Mouse (Mus musculus): ENCODE measurements around the gene Gm14399. TPM values are rescaled to one million over a fixed set of nuclear protein-coding genes. Genes with fewer than 3 reads are reported as not detected.

The Gm14399 gene
- 8.0 and 13.2 TPM in 2 replicates for polyA plus RNA-seq (2015; fragmentation: Nextera tagmentation; extraction: Ambion mirVana)

GRCm38 (mm10) chr2:175141993-175142295 lies at the start of gene Gm14399:
Gene Gm14399 (minus strand): TSS chr2:175142012.

DNA sequence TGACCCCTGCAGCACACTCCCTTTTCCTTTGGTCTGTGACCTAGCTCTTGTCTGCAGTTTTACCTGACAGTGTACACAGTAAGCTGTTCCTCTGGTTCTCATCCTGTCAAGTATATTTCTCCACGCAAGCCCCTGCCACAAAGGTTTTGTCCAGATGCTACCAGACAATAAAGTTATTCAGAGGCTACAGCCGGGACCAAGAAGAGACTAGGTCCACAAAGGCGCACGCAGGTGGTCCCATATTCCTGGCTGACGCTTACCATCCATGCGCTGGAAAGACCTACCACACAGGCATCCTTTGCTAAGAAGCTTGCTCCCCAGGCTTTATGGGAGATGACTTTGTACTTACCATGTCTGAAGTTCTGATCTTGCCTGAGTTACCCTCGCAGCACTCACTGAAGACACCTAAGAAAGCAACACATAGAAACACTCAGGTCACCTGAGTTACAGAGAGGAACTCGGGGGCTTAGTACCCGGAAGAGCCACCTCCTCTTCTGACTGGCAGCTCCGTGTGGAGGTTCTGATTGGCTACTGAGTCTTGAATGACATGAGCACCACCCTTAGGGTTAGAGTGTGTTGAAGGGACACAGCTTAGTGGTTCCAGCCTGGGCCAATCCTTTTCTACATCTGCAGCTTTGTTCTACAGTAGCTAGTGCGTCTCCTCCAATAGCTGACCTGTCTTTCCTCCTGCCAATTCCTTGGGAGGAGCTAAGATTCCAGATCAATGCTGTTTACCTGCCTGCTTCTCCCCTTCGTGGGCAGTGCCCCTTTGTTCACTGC lies 33.8 kb upstream of the Gm14399 start, which contains the start of gene Gm14443:
Gm14443 (minus strand) TSS at position 471 of the 780 bp plus-strand sequence.

Other genes starting within 250 kb of the Gm14399 start
- gene Gm14444, start 131.8 kb downstream of the Gm14399 start, polyA plus RNA-seq (2015; fragmentation: Nextera tagmentation; extraction: Ambion mirVana): 0.22 and 0.26 TPM in 2 replicates
- gene Gm14393, start 74.2 kb downstream of the Gm14399 start, polyA plus RNA-seq (2015; fragmentation: Nextera tagmentation; extraction: Ambion mirVana): 2.3 and 6.3 TPM in 2 replicates
- gene Gm14443, start 33.9 kb upstream of the Gm14399 start, polyA plus RNA-seq (2015; fragmentation: Nextera tagmentation; extraction: Ambion mirVana): 0.28 and 0.55 TPM in 2 replicates
- 2.2 and 6.0 TPM in 2 replicates for gene Gm14391, start 64.9 kb upstream of the Gm14399 start, polyA plus RNA-seq (2015; fragmentation: Nextera tagmentation; extraction: Ambion mirVana)
- not detected in 2 replicates for gene Gm14440, start 133.1 kb upstream of the Gm14399 start, polyA plus RNA-seq (2015; fragmentation: Nextera tagmentation; extraction: Ambion mirVana)
- gene Gm4631, start 196.2 kb upstream of the Gm14399 start, polyA plus RNA-seq (2015; fragmentation: Nextera tagmentation; extraction: Ambion mirVana): 8.5 and 11.5 TPM in 2 replicates
- gene Zfp968, start 230.4 kb upstream of the Gm14399 start, polyA plus RNA-seq (2015; fragmentation: Nextera tagmentation; extraction: Ambion mirVana): 13.0 and 23.1 TPM in 2 replicates

Data from adrenal gland, postnatal 0 days (tissue).